8 mouse cellular contexts compared by ENCODE assay signal in genomic region chr7:19093174-19093521, GRCm38 (mm10). TPM values are rescaled to one million over a fixed set of nuclear protein-coding genes. Genes with fewer than 3 reads are reported as not detected.
DNase-seq lines count a peak whose midpoint lies in the region; ATAC-seq and TF ChIP-seq lines count a peak whose summit lies in the region.

No protein-coding gene starts in this region.

- peak; percentile 75 for TF ChIP-seq CTCF in midbrain, postnatal 0 days (IDR thresholded peaks at IDR 0.05)

- peaks cover 35% of the 10 kb centered on the region for H3K36me3 ChIP-seq in embryonic facial prominence, embryonic 13.5 days
- peaks cover 14% of the 10 kb centered on the region for H3K36me3 ChIP-seq in midbrain, postnatal 0 days (ENCODE audit: insufficient read depth, low read length)

- H3K9me3 ChIP-seq in embryonic facial prominence, embryonic 13.5 days, result no peaks in the 10 kb centered on the region
- H3K9me3 ChIP-seq in midbrain, postnatal 0 days (ENCODE audit: low read length), result no peaks in the 10 kb centered on the region

- DNase-seq in 3T3-L1 (ENCODE audit: low read depth, low spot score) (peak; percentile 71), liver (peak; percentile 86)
- peak; percentile 84 to 87 for DNase-seq in adrenal gland, adult 18-20 months (ENCODE audit: low spot score in 2 of 2)
- DNase-seq in heart, adult 9 months (ENCODE audit: low spot score in 2 of 2), result peak; percentile 83 to 89
- peak; percentile 85 to 90 for DNase-seq in kidney, adult 8-10 months
- DNase-seq in midbrain, postnatal 0 days (ENCODE audit: low spot score), result peak; percentile 73
- DNase-seq in spleen, postnatal 36 days (ENCODE audit: low spot score in 2 of 2), result peak; percentile 80 to 84

- 2% methylated on average over 15 of the region's 15 CpGs for WGBS in embryonic facial prominence, embryonic 13.5 days
- 8% methylated on average over 11 of the region's 15 CpGs for WGBS in midbrain, postnatal 0 days

- peak overlapping the region; percentile 91 for H3K4me2 ChIP-seq in embryonic facial prominence, embryonic 13.5 days
- H3K4me2 ChIP-seq in midbrain, postnatal 0 days (ENCODE audit: low read depth, low read length, poor library complexity, severe bottlenecking), result peak overlapping the region; percentile 98

- H3K4me3 ChIP-seq in embryonic facial prominence, embryonic 13.5 days, result peak overlapping the region; percentile 85
- peak overlapping the region; percentile 48; the same call in 1 of the 2 replicates for H3K4me3 ChIP-seq in midbrain, postnatal 0 days (ENCODE audit: low read depth, low read length)

- H3K4me1 ChIP-seq in embryonic facial prominence, embryonic 13.5 days, result peaks cover 49% of the 10 kb centered on the region
- H3K4me1 ChIP-seq in midbrain, postnatal 0 days (ENCODE audit: insufficient read depth, low read length), result peaks cover 14% of the 10 kb centered on the region

- ATAC-seq in embryonic facial prominence, embryonic 13.5 days (ENCODE audit: insufficient number of reproducible peaks, insufficient read depth, low FRiP score, low TSS enrichment, low read depth), result peak; percentile 35; the same call in 1 of the 2 replicates
- peak; percentile 63 for ATAC-seq in midbrain, postnatal 0 days (ENCODE audit: low FRiP score)

- peaks cover 7% of the 10 kb centered on the region for H3K27me3 ChIP-seq in embryonic facial prominence, embryonic 13.5 days
- peaks cover 8% of the 10 kb centered on the region for H3K27me3 ChIP-seq in midbrain, postnatal 0 days (ENCODE audit: insufficient read depth, low read length)

- H3K27ac ChIP-seq in embryonic facial prominence, embryonic 13.5 days, result peak overlapping the region; percentile 95
- no peak overlapping the region for H3K27ac ChIP-seq in midbrain, postnatal 0 days (ENCODE audit: low read depth, low read length)

- H3K9ac ChIP-seq in embryonic facial prominence, embryonic 13.5 days, result peak overlapping the region; percentile 74
- no peak overlapping the region for H3K9ac ChIP-seq in midbrain, postnatal 0 days (replicated peaks; ENCODE audit: low read length, poor library complexity, severe bottlenecking)

RNA-seq across cellular contexts. Expression of gene Six5, which starts 1.2 kb away (rescaled TPM):
- 10 to 100 TPM; 13.0 to 14.7 TPM for total RNA-seq in adrenal gland, adult 18-20 months (2021)
- polyA plus RNA-seq in embryonic facial prominence, embryonic 13.5 days (2015; fragmentation: Nextera tagmentation; extraction: Ambion mirVana), result 14.7 and 15.3 TPM in 2 replicates
- 5.4 and 8.2 TPM in 2 replicates for total RNA-seq in midbrain, postnatal 0 days (2014; rRNA removed)
- 1.2 and 1.4 TPM in 2 replicates for polyA plus RNA-seq in midbrain, postnatal 0 days (2015; fragmentation: Nextera tagmentation; extraction: Ambion mirVana)

RNA-seq across cellular contexts. Expression of gene Dmpk, which starts 9.5 kb away (rescaled TPM):
- total RNA-seq in adrenal gland, adult 18-20 months (2021), result 100 to 1,000 TPM; 127 to 137 TPM
- 13.1 and 16.8 TPM in 2 replicates for polyA plus RNA-seq in embryonic facial prominence, embryonic 13.5 days (2015; fragmentation: Nextera tagmentation; extraction: Ambion mirVana)
- 12.3 and 32.1 TPM in 2 replicates for total RNA-seq in midbrain, postnatal 0 days (2014; rRNA removed)
- 4.0 and 5.1 TPM in 2 replicates for polyA plus RNA-seq in midbrain, postnatal 0 days (2015; fragmentation: Nextera tagmentation; extraction: Ambion mirVana)

RNA-seq across cellular contexts. Expression of gene Dmwd, which starts 17.1 kb away (rescaled TPM):
- total RNA-seq in adrenal gland, adult 18-20 months (2021), result 10 to 100 TPM; 48.3 to 49.1 TPM
- 16.4 and 17.6 TPM in 2 replicates for polyA plus RNA-seq in embryonic facial prominence, embryonic 13.5 days (2015; fragmentation: Nextera tagmentation; extraction: Ambion mirVana)
- total RNA-seq in midbrain, postnatal 0 days (2014; rRNA removed), result 134 and 136 TPM in 2 replicates
- polyA plus RNA-seq in midbrain, postnatal 0 days (2015; fragmentation: Nextera tagmentation; extraction: Ambion mirVana), result 33.1 and 35.4 TPM in 2 replicates

RNA-seq across cellular contexts. Expression of gene Gm4969, which starts 25.0 kb away (rescaled TPM):
- total RNA-seq in adrenal gland, adult 18-20 months (2021), result not detected
- polyA plus RNA-seq in embryonic facial prominence, embryonic 13.5 days (2015; fragmentation: Nextera tagmentation; extraction: Ambion mirVana), result 3.5 and 4.4 TPM in 2 replicates
- 9.4 and 9.6 TPM in 2 replicates for total RNA-seq in midbrain, postnatal 0 days (2014; rRNA removed)
- polyA plus RNA-seq in midbrain, postnatal 0 days (2015; fragmentation: Nextera tagmentation; extraction: Ambion mirVana), result 12.7 and 12.9 TPM in 2 replicates

RNA-seq across cellular contexts. Expression of gene Fbxo46, which starts 26.5 kb away (rescaled TPM):
- 10 to 100 TPM; 12.6 to 15.4 TPM for total RNA-seq in adrenal gland, adult 18-20 months (2021)
- 15.3 and 16.6 TPM in 2 replicates for polyA plus RNA-seq in embryonic facial prominence, embryonic 13.5 days (2015; fragmentation: Nextera tagmentation; extraction: Ambion mirVana)
- total RNA-seq in midbrain, postnatal 0 days (2014; rRNA removed), result 19.8 and 20.6 TPM in 2 replicates
- polyA plus RNA-seq in midbrain, postnatal 0 days (2015; fragmentation: Nextera tagmentation; extraction: Ambion mirVana), result 9.9 and 11.6 TPM in 2 replicates
